Mouse (Mus musculus) heart, adult 2 months (tissue): ENCODE results near the gene Nos1. TPM values are rescaled to one million over a fixed set of nuclear protein-coding genes. Genes with fewer than 3 reads are reported as not detected.

Source experiments
- DNase-seq, 2 experiments: peaks; one replicate each; pipeline ENCODE4 v3.0.0; 2021
- H3K27ac ChIP-seq: fragments of 200-600 bp; 2 replicates; pipeline ENCODE4 v1.8.1; 2022
- H3K27me3 ChIP-seq: fragments of 200-500 bp; 2 replicates; pipeline ENCODE4 v1.6.1; 2012; ENCODE audit warnings: mild to moderate bottlenecking, low read length, inconsistent platforms, mixed read lengths; ENCODE audit not compliant: control insufficient read depth, insufficient read depth
- H3K36me3 ChIP-seq: fragments of 200-500 bp; 2 replicates; pipeline ENCODE4 v1.6.1; 2012; ENCODE audit warnings: low read length, inconsistent platforms; ENCODE audit not compliant: control insufficient read depth, insufficient read depth
- H3K4me1 ChIP-seq: fragments of 200-500 bp; 2 replicates; pipeline ENCODE4 v1.6.1; 2011; ENCODE audit warnings: low read length; ENCODE audit not compliant: control insufficient read depth, insufficient read depth
- H3K4me3 ChIP-seq: fragments of 200-600 bp; 2 replicates; pipeline ENCODE4 v1.8.1; 2022
- H3K79me2 ChIP-seq: fragments of 200-500 bp; replicated peaks from 2 replicates; pipeline ENCODE4 v1.6.1; 2012; ENCODE audit warnings: mild to moderate bottlenecking, inconsistent platforms, low read length, moderate library complexity, mixed read lengths; ENCODE audit not compliant: control insufficient read depth, insufficient read depth
- H3K9ac ChIP-seq: fragments of 200-500 bp; 2 replicates; pipeline ENCODE4 v1.6.1; 2012; ENCODE audit warnings: low read depth, mild to moderate bottlenecking, control low read depth, inconsistent platforms, low read length, mixed read lengths
- CTCF ChIP-seq: fragments of 200-600 bp; IDR thresholded peaks from 2 replicates; pipeline ENCODE4 v1.8.1; 2022; ENCODE audit warnings: antibody characterized with exemption, mild to moderate bottlenecking, moderate library complexity
- EP300 ChIP-seq: fragments of 200-500 bp; IDR thresholded peaks from 2 replicates; pipeline ENCODE4 v1.6.1; 2011; ENCODE audit warnings: low read depth, low read length, control low read depth; ENCODE audit not compliant: insufficient read depth
- POLR2A ChIP-seq: fragments of 200-500 bp; IDR thresholded peaks from 2 replicates; pipeline ENCODE4 v1.6.1; 2011; ENCODE audit warnings: mild to moderate bottlenecking, low read depth, low read length, control low read depth; ENCODE audit not compliant: insufficient read depth
- WGBS: fragments of 180-500 bp; shearing (Covaris S2); methylation state at CpG from one replicate; pipeline ENCODE4 v1.1.7; 2018; 5-methylcytosine and 5-hydroxymethylcytosine counted together
- intact Hi-C: fragments of 180-260 bp; cut with DNase I; formaldehyde crosslinking; loops from one replicate; pipeline ENCODE4 v1.15.1; 2025
- polyA plus RNA-seq: library from polyadenylated mRNA; depleted of rRNA; stranded (reverse); fragments of >200 nt; gene quantifications from 2 replicates; pipeline ENCODE4 v1.2.3, GENCODE M21; 2012
- total RNA-seq, 2 experiments: library from RNA; stranded (reverse); gene quantifications; 2 replicates each; pipeline ENCODE4 v1.2.3; 2021

Nos1 gene
- total and polyA plus RNA-seq, 3 experiments, result 0.18 to 0.47 (median 0.23) TPM

DNA sequence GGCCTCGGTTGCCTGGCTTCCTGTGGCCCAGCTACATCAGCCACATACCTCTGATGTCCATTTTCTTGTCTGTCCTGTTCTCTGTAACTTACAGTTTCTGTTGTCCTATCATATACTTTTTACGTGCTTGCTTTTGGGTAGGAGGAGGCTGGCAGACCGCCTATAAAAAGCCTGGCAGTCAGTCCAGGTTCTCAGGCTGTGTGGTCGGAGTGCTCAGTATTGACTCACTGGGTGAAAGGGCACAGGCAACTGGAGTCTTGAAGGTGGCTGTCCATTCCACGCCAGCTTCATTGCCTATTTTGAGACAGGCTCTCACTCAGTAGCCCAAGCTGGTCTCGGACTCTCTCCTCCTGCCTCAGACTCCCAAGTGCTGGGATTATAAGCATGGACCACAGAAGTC lies 208.9 kb downstream of the Nos1 start:
- Histone ChIP-seq H3K27me3 (no peaks in the 10 kb centered on the region), H3K9ac (no peak overlapping the region), H3K36me3 (no peaks in the 10 kb centered on the region), H3K4me3 (no peak overlapping the region), H3K27ac (peak overlapping the region; percentile 71), H3K4me1 (peaks cover 2% of the 10 kb centered on the region; the same call in 1 of the 2 replicates), H3K79me2 (no peaks in the 10 kb centered on the region)
- TF ChIP-seq EP300 (no peak), POLR2A (no peak)
- DNase-seq, result peak; percentile 38 to 70
- intact Hi-C loops, result no loop called here
- 41% methylated on average over 6 of the region's 6 CpGs for WGBS

DNA sequence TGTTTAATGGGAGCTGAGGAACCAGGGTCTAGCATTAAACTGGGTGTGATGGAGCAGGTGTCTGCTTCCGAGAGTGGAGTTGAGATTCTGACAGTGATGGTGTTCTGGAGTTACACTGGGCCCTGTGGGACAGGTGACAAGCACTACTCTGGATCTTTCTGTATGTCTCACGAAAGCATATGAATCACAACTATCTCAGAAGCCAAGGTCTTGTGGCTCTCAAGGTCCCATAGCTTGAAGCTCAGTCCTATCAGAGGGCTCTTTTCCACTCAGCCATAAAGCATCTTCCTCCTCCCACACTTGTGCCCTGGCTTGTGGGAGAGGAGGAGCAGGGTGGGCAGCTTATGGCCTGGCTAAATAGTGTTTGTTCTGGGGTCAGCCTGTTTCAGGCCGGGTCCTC lies 210.1 kb downstream of the Nos1 start:
- no peaks in the 10 kb centered on the region for H3K27me3 ChIP-seq
- 63% methylated on average over 3 of the region's 3 CpGs for WGBS
- intact Hi-C loops, result no loop called here
- TF ChIP-seq CTCF (no peak), EP300 (no peak), POLR2A (no peak)
- H3K4me3 ChIP-seq, result no peak overlapping the region
- no peak overlapping the region for H3K9ac ChIP-seq
- peaks cover 5% of the 10 kb centered on the region; the same call in 1 of the 2 replicates for H3K4me1 ChIP-seq
- H3K79me2 ChIP-seq, result no peaks in the 10 kb centered on the region
- H3K36me3 ChIP-seq, result no peaks in the 10 kb centered on the region
- no peak for DNase-seq
- no peak overlapping the region; the same call in 1 of the 2 replicates for H3K27ac ChIP-seq

DNA sequence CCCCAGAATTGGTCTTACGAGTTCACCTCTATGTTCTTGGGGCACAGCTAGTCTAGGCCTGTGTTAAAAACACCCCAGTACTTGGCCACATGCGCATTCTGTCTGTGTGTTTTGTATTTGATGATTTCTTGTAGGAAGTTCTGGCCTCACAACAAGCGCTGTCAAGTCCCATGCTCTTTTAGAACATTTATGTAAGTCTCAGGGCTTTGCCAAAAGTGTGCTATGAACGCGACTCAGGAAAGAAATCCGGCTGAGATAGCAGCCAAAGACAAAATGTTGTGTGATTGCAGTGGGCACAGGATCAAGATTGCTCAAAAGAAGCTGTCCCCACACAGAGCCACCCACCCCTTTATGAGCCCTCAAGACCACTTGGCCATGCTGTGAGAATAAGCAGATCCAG lies 212.7 kb downstream of the Nos1 start:
- Histone ChIP-seq H3K27me3 (no peaks in the 10 kb centered on the region), H3K9ac (no peak overlapping the region), H3K4me1 (peaks cover 5% of the 10 kb centered on the region; the same call in 1 of the 2 replicates), H3K4me3 (no peak overlapping the region), H3K27ac (no peak overlapping the region), H3K36me3 (no peaks in the 10 kb centered on the region), H3K79me2 (no peaks in the 10 kb centered on the region)
- WGBS, result 60% methylated on average over 6 of the region's 6 CpGs
- intact Hi-C loops, result no loop called here
- no peak for DNase-seq
- no peak for TF ChIP-seq EP300

DNA sequence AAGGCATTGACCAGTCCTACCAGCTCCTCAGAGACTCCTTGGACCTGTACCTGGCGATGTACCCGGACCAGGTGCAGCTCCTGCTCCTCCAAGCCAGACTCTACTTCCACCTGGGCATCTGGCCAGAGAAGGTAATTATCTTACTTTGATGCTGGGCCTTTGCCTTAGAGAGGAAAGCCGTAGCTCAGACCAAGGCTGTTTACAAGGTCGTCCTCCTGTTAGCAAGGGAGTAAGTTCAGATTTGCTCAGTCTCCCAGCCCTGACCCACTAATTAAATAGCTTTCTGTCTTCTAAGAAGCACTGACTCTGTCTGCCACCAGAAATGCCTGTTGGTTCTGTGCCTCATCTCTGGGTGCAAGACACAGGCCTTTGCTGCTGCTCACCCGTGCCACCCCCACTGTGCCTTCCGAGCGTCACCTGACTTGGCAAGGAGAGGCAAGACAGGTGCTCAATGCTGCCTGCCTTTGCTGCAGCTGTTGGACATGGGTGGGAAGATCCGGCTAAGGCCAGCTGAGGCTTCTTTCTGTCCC lies 214.6 kb downstream of the Nos1 start:
- Histone ChIP-seq H3K36me3 (no peaks in the 10 kb centered on the region), H3K27ac (no peak overlapping the region), H3K4me3 (no peak overlapping the region), H3K79me2 (no peaks in the 10 kb centered on the region), H3K4me1 (peaks cover 3% of the 10 kb centered on the region; the same call in 1 of the 2 replicates), H3K27me3 (no peaks in the 10 kb centered on the region), H3K9ac (no peak overlapping the region)
- DNase-seq, result no peak
- 77% methylated on average over 8 of the region's 8 CpGs for WGBS
- intact Hi-C loops, result no loop called here
- TF ChIP-seq EP300 (no peak), POLR2A (no peak), CTCF (no peak)

DNA sequence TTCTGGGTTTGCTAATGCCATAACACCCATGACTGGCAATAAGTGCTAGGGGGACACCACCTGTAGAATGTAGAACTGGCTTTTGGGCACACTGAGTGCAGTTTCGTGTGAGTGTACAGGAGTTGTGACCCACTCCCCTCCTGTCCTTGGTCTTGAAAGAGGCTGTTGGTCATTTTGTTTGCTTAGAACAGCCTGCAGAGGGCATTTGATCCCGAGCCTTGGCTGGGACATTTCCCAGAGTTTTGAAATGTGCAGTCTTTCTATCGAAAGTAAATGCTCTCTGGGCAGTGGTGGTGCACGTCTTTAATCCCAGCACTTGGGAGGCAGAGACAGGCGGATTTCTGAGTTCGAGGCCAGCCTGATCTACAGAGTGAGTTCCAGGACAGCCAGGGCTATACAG lies 215.1 kb downstream of the Nos1 start:
- Histone ChIP-seq H3K79me2 (no peaks in the 10 kb centered on the region), H3K9ac (no peak overlapping the region), H3K4me1 (peaks cover 3% of the 10 kb centered on the region; the same call in 1 of the 2 replicates), H3K4me3 (no peak overlapping the region), H3K27ac (no peak overlapping the region; the same call in 1 of the 2 replicates), H3K27me3 (no peaks in the 10 kb centered on the region), H3K36me3 (no peaks in the 10 kb centered on the region)
- TF ChIP-seq POLR2A (no peak), CTCF (no peak), EP300 (no peak)
- no peak for DNase-seq
- 79% methylated on average over 6 of the region's 6 CpGs for WGBS
- intact Hi-C loops, result no loop called here

DNA sequence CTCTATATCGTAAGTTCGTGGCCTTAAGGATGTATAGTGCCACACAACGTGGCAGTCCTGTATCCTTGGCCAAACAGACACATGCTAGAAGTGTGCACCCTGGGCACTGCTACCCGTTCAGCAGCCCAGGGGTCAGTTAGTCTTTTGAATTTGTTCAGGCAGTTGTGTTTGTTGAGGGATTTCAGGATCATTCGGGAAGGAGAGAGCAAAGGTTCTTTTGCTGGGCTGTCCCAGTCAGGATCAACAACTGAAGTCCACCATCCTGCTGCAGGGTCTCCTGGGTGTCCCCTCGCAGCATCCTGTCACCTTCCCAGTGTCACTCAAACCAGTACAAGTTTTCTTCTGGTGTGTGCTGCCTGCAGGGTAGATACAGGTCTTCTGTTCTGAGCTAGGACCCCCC lies 215.7 kb downstream of the Nos1 start:
- Histone ChIP-seq H3K4me1 (peaks cover 3% of the 10 kb centered on the region; the same call in 1 of the 2 replicates), H3K4me3 (no peak overlapping the region), H3K27me3 (no peaks in the 10 kb centered on the region), H3K27ac (no peak overlapping the region), H3K9ac (no peak overlapping the region), H3K79me2 (no peaks in the 10 kb centered on the region), H3K36me3 (no peaks in the 10 kb centered on the region)
- no peak for DNase-seq
- intact Hi-C loops, result no loop called here
- TF ChIP-seq EP300, result no peak
- 90% methylated on average over 6 of the region's 6 CpGs for WGBS
